In the genomic region with DNA sequence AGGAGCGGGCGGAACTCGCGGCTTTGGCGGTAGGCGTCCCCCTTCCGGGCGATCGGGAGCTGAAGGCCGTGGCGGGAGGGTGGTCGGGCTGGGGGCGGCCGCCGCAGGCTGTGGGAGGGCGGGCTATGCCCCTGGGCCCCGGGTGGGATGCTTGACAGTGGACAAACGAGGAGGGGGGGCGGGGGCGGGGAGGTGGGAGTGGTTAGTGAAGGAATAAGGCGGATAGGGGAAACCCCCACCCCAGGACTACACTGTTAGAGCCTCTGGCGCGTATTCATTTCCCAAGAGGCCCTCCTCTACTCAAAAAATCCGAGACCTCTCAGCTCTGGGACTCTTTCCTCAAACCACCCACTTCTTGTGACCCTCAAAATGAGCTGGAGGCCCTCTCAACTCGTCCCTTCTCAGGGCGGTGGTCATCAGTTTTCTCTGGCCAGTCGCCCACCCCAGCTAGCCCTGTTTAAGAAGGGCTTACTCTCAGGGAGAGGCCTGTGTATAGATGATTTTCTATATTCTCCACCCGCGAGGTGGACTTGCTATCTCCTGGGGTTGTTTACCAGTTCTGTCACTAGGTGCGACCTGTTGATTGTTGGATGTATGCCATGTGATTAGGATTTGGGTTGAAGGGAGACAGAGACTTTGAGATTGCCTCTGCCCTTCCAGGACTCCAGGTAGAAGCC, we compare ENCODE assay signal across 8 mouse cellular contexts. TPM values are rescaled to one million over a fixed set of nuclear protein-coding genes. Genes with fewer than 3 reads are reported as not detected.
DNase-seq lines count a peak whose midpoint lies in the region; ATAC-seq and TF ChIP-seq lines count a peak whose summit lies in the region.

No protein-coding gene starts in this region.

- TF ChIP-seq POLR2A in embryonic fibroblast, embryonic 13.5 days (IDR thresholded peaks at IDR 0.05; ENCODE audit: low read depth, low read length), result 0 out of 2 replicates have a peak, but pooled peaks have one; percentile 38

- H3K4me2 ChIP-seq in kidney, embryonic 14.5 days (replicated peaks; ENCODE audit: low read depth, low read length), result peak overlapping the region; percentile 72
- H3K4me2 ChIP-seq in hindbrain, postnatal 0 days (ENCODE audit: low read depth, low read length), result peak overlapping the region; percentile 68
- H3K4me2 ChIP-seq in midbrain, embryonic 11.5 days, result peak overlapping the region; percentile 79

- H3K9ac ChIP-seq in kidney, embryonic 14.5 days (ENCODE audit: low read depth, low read length), result peak overlapping the region; percentile 88
- H3K9ac ChIP-seq in hindbrain, postnatal 0 days (replicated peaks; ENCODE audit: low read length), result peak overlapping the region; percentile 81
- H3K9ac ChIP-seq in midbrain, embryonic 11.5 days (ENCODE audit: low read length), result peak overlapping the region; percentile 92

- TF ChIP-seq CTCF in G1E (IDR thresholded peaks at IDR 0.05; ENCODE audit: low read depth, low read length), result no peak
- no peak for TF ChIP-seq CTCF in embryonic fibroblast, embryonic 13.5 days (IDR thresholded peaks at IDR 0.05; ENCODE audit: borderline replicate concordance, insufficient read depth, low read length)
- no peak for TF ChIP-seq CTCF in hindbrain, postnatal 0 days (IDR thresholded peaks at IDR 0.05; ENCODE audit: low read depth)

- no peaks in the 10 kb centered on the region for H3K27me3 ChIP-seq in kidney, embryonic 14.5 days (ENCODE audit: control insufficient read depth, insufficient read depth, low read length)
- peaks cover 2% of the 10 kb centered on the region; the same call in 1 of the 2 replicates for H3K27me3 ChIP-seq in G1E (ENCODE audit: insufficient read depth, low read length)
- H3K27me3 ChIP-seq in hindbrain, postnatal 0 days (ENCODE audit: insufficient read depth, low read length), result no peaks in the 10 kb centered on the region
- H3K27me3 ChIP-seq in midbrain, embryonic 11.5 days (ENCODE audit: control insufficient read depth, insufficient read depth, low read length), result no peaks in the 10 kb centered on the region

- H3K27ac ChIP-seq in kidney, embryonic 14.5 days (ENCODE audit: low read depth, low read length), result peak overlapping the region; percentile 94
- H3K27ac ChIP-seq in embryonic fibroblast, embryonic 13.5 days (ENCODE audit: insufficient read depth, low read length), result peak overlapping the region; percentile 77
- peak overlapping the region; percentile 87 for H3K27ac ChIP-seq in hindbrain, postnatal 0 days
- peak overlapping the region; percentile 75 for H3K27ac ChIP-seq in midbrain, embryonic 11.5 days (ENCODE audit: low read depth, low read length)

- peaks cover 24% of the 10 kb centered on the region for H3K4me1 ChIP-seq in kidney, embryonic 14.5 days (ENCODE audit: control insufficient read depth, insufficient read depth, low read length)
- H3K4me1 ChIP-seq in G1E (ENCODE audit: insufficient read depth, low read depth, low read length), result peaks cover 71% of the 10 kb centered on the region
- peaks cover 3% of the 10 kb centered on the region; the same call in 1 of the 2 replicates for H3K4me1 ChIP-seq in embryonic fibroblast, embryonic 13.5 days (ENCODE audit: control insufficient read depth, insufficient read depth, low read length)
- H3K4me1 ChIP-seq in hindbrain, postnatal 0 days (ENCODE audit: insufficient read depth, low read length), result no peaks in the 10 kb centered on the region
- H3K4me1 ChIP-seq in midbrain, embryonic 11.5 days (ENCODE audit: control insufficient read depth, insufficient read depth, low read length), result peaks cover 11% of the 10 kb centered on the region

- H3K9me3 ChIP-seq in kidney, embryonic 14.5 days (ENCODE audit: control insufficient read depth, low read length), result no peaks in the 10 kb centered on the region
- no peaks in the 10 kb centered on the region for H3K9me3 ChIP-seq in G1E (replicated peaks)
- H3K9me3 ChIP-seq in hindbrain, postnatal 0 days (ENCODE audit: low read length), result no peaks in the 10 kb centered on the region
- no peaks in the 10 kb centered on the region for H3K9me3 ChIP-seq in midbrain, embryonic 11.5 days (ENCODE audit: control insufficient read depth, low read length)

- WGBS in kidney, embryonic 14.5 days, result 1% methylated on average over 16 of the region's 30 CpGs
- under 1% methylated on average over 18 of the region's 30 CpGs for WGBS in hindbrain, postnatal 0 days
- 1% methylated on average over 29 of the region's 30 CpGs for WGBS in midbrain, embryonic 11.5 days

- peaks cover 38% of the 10 kb centered on the region for H3K36me3 ChIP-seq in kidney, embryonic 14.5 days (ENCODE audit: control insufficient read depth, insufficient read depth, low read length)
- peaks cover 47% of the 10 kb centered on the region for H3K36me3 ChIP-seq in G1E (replicated peaks)
- H3K36me3 ChIP-seq in hindbrain, postnatal 0 days (ENCODE audit: insufficient read depth, low read length), result peaks cover 17% of the 10 kb centered on the region; the same call in 1 of the 2 replicates
- peaks cover 10% of the 10 kb centered on the region; the same call in 1 of the 2 replicates for H3K36me3 ChIP-seq in midbrain, embryonic 11.5 days (ENCODE audit: control insufficient read depth, insufficient read depth, low read length)

- no peak for DNase-seq in kidney, postnatal 14 days
- peak; percentile 33 for DNase-seq in G1E (ENCODE audit: low spot score)
- peak; percentile 48 for DNase-seq in hindbrain, postnatal 0 days (ENCODE audit: low spot score)
- peak; percentile 89 for DNase-seq in midbrain, embryonic 11.5 days (ENCODE audit: low spot score, missing footprints)
- no peak for DNase-seq in layer of hippocampus, adult 8-10 months (ENCODE audit: low spot score in 2 of 2)
- no peak for DNase-seq in ovary, postnatal 36 days (ENCODE audit: low spot score)

- H3K4me3 ChIP-seq in kidney, embryonic 14.5 days (ENCODE audit: low read length), result peak overlapping the region; percentile 79
- peak overlapping the region; percentile 75 for H3K4me3 ChIP-seq in G1E (ENCODE audit: low read depth, low read length)
- H3K4me3 ChIP-seq in embryonic fibroblast, embryonic 13.5 days (ENCODE audit: insufficient read depth, low read length), result peak overlapping the region; percentile 97
- peak overlapping the region; percentile 79 for H3K4me3 ChIP-seq in hindbrain, postnatal 0 days (ENCODE audit: low read length)
- H3K4me3 ChIP-seq in midbrain, embryonic 11.5 days (ENCODE audit: low read depth, low read length), result peak overlapping the region; percentile 80

- peak; percentile 78 for ATAC-seq in kidney, embryonic 14.5 days (ENCODE audit: low FRiP score, low TSS enrichment)
- no peak for ATAC-seq in G1E (ENCODE audit: extremely low read depth, insufficient number of reproducible peaks, low FRiP score, poor library complexity, severe bottlenecking)
- peak; percentile 68 for ATAC-seq in hindbrain, postnatal 0 days
- no peak; the same call in 1 of the 2 replicates for ATAC-seq in midbrain, embryonic 11.5 days (ENCODE audit: low FRiP score)

RNA-seq across cellular contexts. Expression of gene Khnyn, which starts 0.5 kb away (rescaled TPM):
- 7.0 and 9.7 TPM in 2 replicates for polyA plus RNA-seq in kidney, embryonic 14.5 days (2014; fragmentation: Nextera tagmentation; extraction: Ambion mirVana)
- total RNA-seq in G1E (2014; fragmentation: Nextera tagmentation) (25.6 and 29.4 TPM in 2 replicates), G1E (2017) (75.1 and 81.7 TPM in 2 replicates)
- polyA plus RNA-seq in G1E (2012), result 12.6 and 15.5 TPM in 2 replicates
- polyA plus RNA-seq in embryonic fibroblast, embryonic 13.5 days (2011; ENCODE audit: insufficient read length, low read depth, missing spikeins), result 15.4 and 17.5 TPM in 2 replicates
- total RNA-seq in hindbrain, postnatal 0 days (2014; rRNA removed), result 15.1 and 17.9 TPM in 2 replicates
- polyA plus RNA-seq in hindbrain, postnatal 0 days (2015; fragmentation: Nextera tagmentation; extraction: Ambion mirVana), result 7.0 and 7.1 TPM in 2 replicates
- polyA plus RNA-seq in midbrain, embryonic 11.5 days (2014; fragmentation: Nextera tagmentation; extraction: Ambion mirVana), result 8.5 and 8.7 TPM in 2 replicates
- 10 to 100 TPM; 13.4 to 14.0 (median 13.7) TPM for total RNA-seq in layer of hippocampus, adult 8-10 months (2022)

RNA-seq across cellular contexts. Expression of gene Cbln3, which starts 1.1 kb away (rescaled TPM):
- polyA plus RNA-seq in kidney, embryonic 14.5 days (2014; fragmentation: Nextera tagmentation; extraction: Ambion mirVana), result 0.23 and 0.31 TPM in 2 replicates
- total RNA-seq in G1E (2014; fragmentation: Nextera tagmentation) (0.53 TPM in 1 of 2 replicates, not detected in the other), G1E (2017) (0.58 and 0.66 TPM in 2 replicates)
- polyA plus RNA-seq in G1E (2012), result 0.20 and 0.35 TPM in 2 replicates
- 0.23 and 0.35 TPM in 2 replicates for polyA plus RNA-seq in embryonic fibroblast, embryonic 13.5 days (2011; ENCODE audit: insufficient read length, low read depth, missing spikeins)
- 2.1 and 5.0 TPM in 2 replicates for total RNA-seq in hindbrain, postnatal 0 days (2014; rRNA removed)
- 0.67 and 0.68 TPM in 2 replicates for polyA plus RNA-seq in hindbrain, postnatal 0 days (2015; fragmentation: Nextera tagmentation; extraction: Ambion mirVana)
- 0.03 and 0.23 TPM in 2 replicates for polyA plus RNA-seq in midbrain, embryonic 11.5 days (2014; fragmentation: Nextera tagmentation; extraction: Ambion mirVana)
- total RNA-seq in layer of hippocampus, adult 8-10 months (2022), result under 1 TPM; 0.20 to 0.43 (median 0.33) TPM

RNA-seq across cellular contexts. Expression of gene Sdr39u1, which starts 14.8 kb away (rescaled TPM):
- polyA plus RNA-seq in kidney, embryonic 14.5 days (2014; fragmentation: Nextera tagmentation; extraction: Ambion mirVana), result 61.3 and 64.7 TPM in 2 replicates
- not detected in 2 replicates for total RNA-seq in G1E (2014; fragmentation: Nextera tagmentation)
- total RNA-seq in G1E (2017), result 2.2 and 2.8 TPM in 2 replicates
- not detected in 2 replicates for polyA plus RNA-seq in G1E (2012)
- polyA plus RNA-seq in embryonic fibroblast, embryonic 13.5 days (2011; ENCODE audit: insufficient read length, low read depth, missing spikeins), result 19.6 and 25.0 TPM in 2 replicates
- 120 and 138 TPM in 2 replicates for total RNA-seq in hindbrain, postnatal 0 days (2014; rRNA removed)
- 134 and 136 TPM in 2 replicates for polyA plus RNA-seq in hindbrain, postnatal 0 days (2015; fragmentation: Nextera tagmentation; extraction: Ambion mirVana)
- 25.0 and 27.8 TPM in 2 replicates for polyA plus RNA-seq in midbrain, embryonic 11.5 days (2014; fragmentation: Nextera tagmentation; extraction: Ambion mirVana)
- 10 to 100 TPM; 66.0 to 86.3 (median 78.8) TPM for total RNA-seq in layer of hippocampus, adult 8-10 months (2022)

RNA-seq across cellular contexts. Expression of gene Nynrin, which starts 31.4 kb away (rescaled TPM):
- 11.0 and 15.6 TPM in 2 replicates for polyA plus RNA-seq in kidney, embryonic 14.5 days (2014; fragmentation: Nextera tagmentation; extraction: Ambion mirVana)
- 4.5 and 5.6 TPM in 2 replicates for total RNA-seq in G1E (2014; fragmentation: Nextera tagmentation)
- 3.0 TPM in 2 replicates for total RNA-seq in G1E (2017)
- polyA plus RNA-seq in G1E (2012), result 3.7 and 4.2 TPM in 2 replicates
- polyA plus RNA-seq in embryonic fibroblast, embryonic 13.5 days (2011; ENCODE audit: insufficient read length, low read depth, missing spikeins), result 31.7 and 36.6 TPM in 2 replicates
- total RNA-seq in hindbrain, postnatal 0 days (2014; rRNA removed), result 33.6 and 39.3 TPM in 2 replicates
- polyA plus RNA-seq in hindbrain, postnatal 0 days (2015; fragmentation: Nextera tagmentation; extraction: Ambion mirVana), result 5.1 and 6.4 TPM in 2 replicates
- polyA plus RNA-seq in midbrain, embryonic 11.5 days (2014; fragmentation: Nextera tagmentation; extraction: Ambion mirVana), result 10.7 and 12.0 TPM in 2 replicates
- 10 to 100 TPM in 2 of 4 experiments, 1 to 10 TPM in 2; 6.4 to 10.9 (median 9.3) TPM for total RNA-seq in layer of hippocampus, adult 8-10 months (2022)

RNA-seq across cellular contexts. Expression of gene Cma1, which starts 59.2 kb away (rescaled TPM):
- 0.30 and 1.1 TPM in 2 replicates for polyA plus RNA-seq in kidney, embryonic 14.5 days (2014; fragmentation: Nextera tagmentation; extraction: Ambion mirVana)
- total RNA-seq in G1E (2014; fragmentation: Nextera tagmentation) (not detected in 2 replicates), G1E (2017) (194 and 209 TPM in 2 replicates)
- polyA plus RNA-seq in G1E (2012), result not detected in 2 replicates
- polyA plus RNA-seq in embryonic fibroblast, embryonic 13.5 days (2011; ENCODE audit: insufficient read length, low read depth, missing spikeins), result not detected in 2 replicates
- total RNA-seq in hindbrain, postnatal 0 days (2014; rRNA removed), result 0.21 and 1.6 TPM in 2 replicates
- 0.88 and 1.3 TPM in 2 replicates for polyA plus RNA-seq in hindbrain, postnatal 0 days (2015; fragmentation: Nextera tagmentation; extraction: Ambion mirVana)
- polyA plus RNA-seq in midbrain, embryonic 11.5 days (2014; fragmentation: Nextera tagmentation; extraction: Ambion mirVana), result not detected in 2 replicates
- under 1 TPM in 1 of 4 experiments, not detected in 3; 0.39 TPM for total RNA-seq in layer of hippocampus, adult 8-10 months (2022)

Comparison
In these comparisons a context has a peak if more than half of its experiments do, and no peak if none do; other contexts are left out.
1. ATAC-seq: peak in kidney, embryonic 14.5 days (single experiment) and hindbrain, postnatal 0 days (single experiment); none in G1E (single experiment) and midbrain, embryonic 11.5 days (single experiment).
2. DNase-seq: peak in G1E (single experiment), hindbrain, postnatal 0 days (single experiment) and midbrain, embryonic 11.5 days (single experiment); none in kidney, postnatal 14 days (single experiment), layer of hippocampus, adult 8-10 months (0 of 2) and ovary, postnatal 36 days (single experiment).
3. RNA of gene Sdr39u1, which starts 14.8 kb away (polyA plus RNA-seq): 134 to 136 TPM in hindbrain, postnatal 0 days, 61.3 to 64.7 TPM in kidney, embryonic 14.5 days, 25.0 to 27.8 TPM in midbrain, embryonic 11.5 days and 19.6 to 25.0 TPM in embryonic fibroblast, embryonic 13.5 days; not detected in G1E; every median in the first group is over 10 times any median in the second.
4. Peak in every context shown above with its lines, with median percentiles within 50 percentile points of each other: H3K27ac ChIP-seq, H3K4me2 ChIP-seq, H3K4me3 ChIP-seq and H3K9ac ChIP-seq.